Mouse (Mus musculus) spleen, embryonic (tissue): Measurements from ENCODE around the gene Smyd3.

Experiments used
- CTCF ChIA-PET: fragments of 350-600 bp; sonication (Branson Sonifier 250); formaldehyde crosslinking; loops from one replicate; lab custom pipeline; 2022; lab: Charles Lee

The Smyd3 gene

DNA sequence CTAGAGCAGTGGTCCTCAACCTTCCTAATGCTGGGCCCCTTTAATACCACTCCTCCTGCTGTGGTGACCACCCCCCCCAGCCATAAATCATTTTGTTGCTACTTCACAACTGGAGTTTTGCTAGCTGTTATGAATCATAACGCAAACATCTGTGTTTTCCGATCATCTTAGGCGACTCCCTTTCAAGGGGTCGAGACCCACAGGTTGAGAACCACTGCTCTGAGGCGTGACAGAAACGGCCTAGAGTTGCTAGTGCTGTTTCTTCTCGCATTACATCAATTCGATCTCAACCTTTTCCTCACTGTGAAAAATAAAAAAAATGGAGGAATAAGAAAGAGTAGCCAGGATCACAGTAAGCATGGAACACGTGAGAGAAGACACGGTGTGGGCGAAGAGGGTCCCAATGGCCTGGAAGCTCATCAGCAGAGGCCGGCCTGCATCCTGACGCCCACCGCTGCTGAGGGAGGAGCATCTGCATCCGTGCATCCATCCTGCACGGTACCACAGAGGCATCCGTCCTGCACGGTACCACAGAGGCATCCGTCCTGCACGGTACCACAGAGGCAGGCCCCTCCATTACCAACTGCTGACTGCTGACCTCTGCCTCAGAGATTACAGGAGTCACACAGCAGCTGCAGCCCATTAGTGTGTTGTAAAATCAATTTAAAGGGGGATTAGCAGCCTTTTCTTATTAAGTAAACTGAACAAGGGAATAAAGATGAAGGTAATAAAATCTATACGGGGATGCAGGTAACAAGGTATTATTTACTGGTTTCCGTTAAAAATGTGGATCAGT lies 56.6 kb downstream of the Smyd3 start:
- CTCF ChIA-PET: no interaction called here

DNA sequence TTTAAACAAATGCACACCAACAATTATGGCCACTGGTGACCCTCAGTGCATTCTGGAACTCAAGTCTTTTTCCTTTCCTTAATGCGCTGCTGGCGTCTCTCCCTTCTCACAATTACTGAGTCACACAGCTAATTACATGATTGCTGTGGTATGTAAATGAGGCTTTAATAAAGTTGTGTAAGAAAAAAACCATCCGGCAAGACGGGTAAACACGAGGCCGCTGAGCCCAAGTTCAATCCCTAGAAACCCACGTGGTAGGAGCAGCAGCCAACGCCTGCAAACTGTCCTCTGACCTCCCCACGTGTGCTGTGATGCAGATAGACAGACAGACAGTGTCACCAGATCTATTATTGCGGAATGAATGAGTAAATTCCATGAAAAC lies 58.9 kb downstream of the Smyd3 start:
- CTCF ChIA-PET: no interaction called here

DNA sequence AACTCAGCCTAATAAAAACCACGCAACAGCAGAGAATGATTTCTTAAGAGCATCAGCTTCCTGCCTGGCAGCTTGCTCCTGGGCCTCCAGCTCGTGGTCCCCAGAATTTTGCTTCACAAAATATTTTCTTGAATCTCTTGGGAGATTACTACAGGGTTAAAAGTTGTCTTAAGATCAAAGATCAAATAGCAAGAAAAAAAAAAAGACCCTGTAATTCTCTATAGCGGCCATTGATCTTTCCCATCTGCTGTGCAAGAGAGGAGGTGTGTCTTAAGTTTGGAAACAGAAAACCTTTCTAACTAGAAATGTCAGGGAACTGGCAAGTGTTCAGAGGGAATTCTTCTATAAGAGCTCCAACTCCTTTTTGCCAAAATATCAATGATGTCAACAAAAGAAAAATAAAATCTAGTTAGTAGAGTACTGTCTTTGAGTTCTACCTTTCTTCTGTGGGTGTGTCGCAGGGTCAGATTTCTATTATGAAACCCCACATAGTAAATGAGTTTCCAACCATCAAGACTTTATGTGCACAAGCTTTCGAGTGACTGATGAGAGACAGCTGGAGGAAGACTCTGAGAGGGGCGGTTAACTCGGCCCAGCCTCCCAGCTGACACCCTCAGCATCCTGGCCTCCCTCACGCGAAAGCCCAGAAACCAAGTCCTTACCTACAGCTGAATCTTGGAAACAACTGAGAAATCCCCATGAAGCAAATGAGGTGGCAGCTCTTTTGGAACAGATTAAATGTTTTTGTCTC lies 59.4 kb downstream of the Smyd3 start:
- CTCF ChIA-PET: no interaction called here

DNA sequence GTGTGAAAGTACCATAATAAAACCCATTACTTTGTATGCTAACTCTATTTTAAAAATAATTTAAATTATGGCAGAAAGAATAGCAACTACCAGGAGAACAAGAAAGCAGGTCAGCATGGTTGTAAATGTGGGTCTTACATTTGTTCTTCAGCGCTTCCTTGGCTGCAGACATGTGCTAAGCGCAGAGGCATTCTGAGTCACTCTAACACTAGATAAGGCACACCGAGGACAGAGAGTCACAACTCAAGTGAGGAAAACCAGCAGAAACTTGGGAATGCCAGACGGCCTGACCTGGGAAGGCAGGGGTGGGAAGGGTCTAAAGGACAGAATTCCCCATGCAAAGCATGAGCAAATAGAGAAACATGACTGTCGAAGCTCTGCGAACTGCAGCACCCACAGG lies 63.2 kb downstream of the Smyd3 start:
- CTCF ChIA-PET: no interaction called here

DNA sequence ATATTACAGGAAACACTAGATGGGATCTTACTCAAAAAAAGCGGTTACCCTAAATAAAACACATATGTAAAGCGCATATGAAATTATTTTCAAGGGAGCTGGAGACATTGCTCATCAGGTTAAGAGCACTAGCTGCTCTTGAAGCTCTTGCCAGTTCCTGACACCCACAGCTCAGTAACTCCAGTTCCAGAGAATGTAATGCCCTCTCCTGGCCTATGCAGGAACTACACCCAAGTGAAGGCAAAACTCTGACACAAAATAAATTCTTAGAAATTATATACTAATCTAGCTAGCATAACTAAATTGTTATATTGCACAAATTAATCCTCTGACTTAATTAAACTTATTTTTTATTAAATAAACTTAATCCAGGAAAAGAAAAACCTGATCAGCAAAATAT lies 66.6 kb downstream of the Smyd3 start:
- CTCF ChIA-PET: no interaction called here

DNA sequence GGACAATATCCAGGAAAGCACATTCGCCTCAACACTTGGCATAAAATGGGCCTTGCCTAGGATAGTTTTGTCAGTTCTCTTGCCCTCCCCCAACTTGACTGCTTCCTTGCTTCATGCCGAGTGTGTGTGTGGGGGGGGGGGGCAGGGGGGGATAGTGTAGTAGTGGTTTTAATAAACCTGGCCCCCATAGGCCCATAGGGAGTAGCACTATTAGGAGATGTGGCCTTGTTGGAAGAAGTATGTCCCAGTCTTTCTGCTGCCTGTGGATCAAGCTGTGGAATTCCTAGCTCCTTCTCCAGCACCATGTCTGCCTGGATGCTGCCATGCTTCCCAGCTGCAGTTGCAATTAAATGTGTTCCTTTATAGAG lies 71.0 kb downstream of the Smyd3 start:
- CTCF ChIA-PET: no interaction called here

DNA sequence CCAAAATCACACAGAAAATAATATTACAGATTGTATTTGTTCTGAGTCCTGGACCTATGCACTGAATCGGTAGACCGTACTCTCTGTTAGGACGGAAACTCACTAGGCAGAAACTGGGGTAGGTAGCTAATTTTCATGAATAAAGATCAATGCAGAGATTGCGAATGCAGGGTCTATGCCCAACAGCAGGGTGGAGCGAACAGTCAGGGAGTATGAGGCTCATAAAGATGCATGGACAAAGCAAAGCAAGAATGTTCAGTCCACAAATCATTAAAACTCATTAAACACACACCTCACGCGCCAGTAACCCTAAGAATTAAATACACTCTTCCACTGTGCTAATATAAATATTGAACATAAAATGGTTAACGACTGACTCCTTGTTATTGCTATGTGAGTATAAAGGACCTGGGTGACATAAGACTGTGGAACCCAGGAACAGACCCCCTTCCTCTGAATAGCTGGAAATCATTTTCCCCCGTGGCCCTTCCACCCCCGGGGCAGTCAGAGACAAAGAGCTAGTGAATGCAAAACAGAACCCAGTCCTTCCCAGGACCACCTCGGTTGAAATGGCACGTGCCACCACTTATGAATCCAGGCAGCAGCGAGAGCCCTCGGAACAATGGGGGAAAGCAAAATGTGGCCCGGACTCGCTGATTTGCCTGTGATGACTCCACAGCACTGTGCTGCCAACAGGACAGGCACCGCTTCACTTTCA lies 71.6 kb downstream of the Smyd3 start:
- CTCF ChIA-PET: no interaction called here

DNA sequence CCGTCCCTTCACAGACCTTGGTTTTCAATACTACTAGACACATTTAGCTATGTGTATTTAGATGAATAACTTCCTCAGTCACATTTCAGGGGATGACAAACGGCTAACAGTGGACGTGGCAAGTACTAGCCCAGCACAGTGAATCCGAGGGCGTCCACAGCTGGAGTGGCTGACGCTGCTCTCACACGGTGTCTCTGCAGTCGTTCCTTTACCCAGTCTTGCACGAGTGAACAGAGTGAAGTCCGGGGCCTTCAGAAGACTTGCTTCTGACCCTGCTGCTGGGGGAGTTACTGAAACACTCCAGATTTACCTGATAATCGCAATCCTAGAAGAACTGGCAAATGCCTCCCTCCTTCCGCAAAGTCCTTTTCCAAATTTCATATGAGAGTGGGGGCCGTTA lies 74.0 kb downstream of the Smyd3 start:
- CTCF ChIA-PET: no interaction called here

DNA sequence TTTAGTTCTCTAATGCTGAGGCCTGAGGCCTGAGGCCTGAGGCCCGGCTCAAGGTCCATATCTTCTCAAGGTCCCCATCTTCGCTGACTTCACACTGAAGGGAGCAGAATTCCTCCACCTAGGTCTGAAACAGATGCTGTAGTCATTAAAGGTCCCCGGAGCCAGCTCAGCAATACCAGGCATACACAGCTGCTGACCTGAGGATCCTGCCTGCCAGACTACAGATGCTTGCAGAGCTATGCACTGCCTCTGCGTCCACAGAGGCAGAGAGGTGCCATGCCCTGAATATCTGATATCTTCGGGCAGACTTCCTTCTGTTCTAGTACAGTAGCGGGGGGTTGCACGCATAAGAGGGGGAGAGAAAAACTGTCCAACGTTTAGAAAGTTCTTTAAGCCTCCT lies 74.4 kb downstream of the Smyd3 start:
- CTCF ChIA-PET: no interaction called here

DNA sequence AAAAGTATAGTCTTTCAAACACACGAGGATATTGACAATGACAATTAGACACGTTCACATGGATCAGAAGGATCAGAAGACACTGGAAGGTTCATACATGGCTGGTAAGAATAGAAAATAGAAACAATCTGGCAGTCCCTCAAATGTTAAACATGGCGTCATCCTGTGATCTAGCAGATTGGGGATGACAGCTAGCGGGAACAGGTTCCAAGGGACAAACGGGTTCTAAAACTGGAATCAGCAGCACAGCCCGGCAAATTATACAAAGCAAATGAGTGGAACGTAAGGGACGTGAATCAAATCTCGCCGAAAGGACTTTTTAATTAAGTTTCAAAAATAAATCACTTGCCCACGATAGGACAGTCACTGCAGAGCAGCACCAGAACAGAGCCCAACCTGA lies 81.2 kb downstream of the Smyd3 start:
- CTCF ChIA-PET: no interaction called here

DNA sequence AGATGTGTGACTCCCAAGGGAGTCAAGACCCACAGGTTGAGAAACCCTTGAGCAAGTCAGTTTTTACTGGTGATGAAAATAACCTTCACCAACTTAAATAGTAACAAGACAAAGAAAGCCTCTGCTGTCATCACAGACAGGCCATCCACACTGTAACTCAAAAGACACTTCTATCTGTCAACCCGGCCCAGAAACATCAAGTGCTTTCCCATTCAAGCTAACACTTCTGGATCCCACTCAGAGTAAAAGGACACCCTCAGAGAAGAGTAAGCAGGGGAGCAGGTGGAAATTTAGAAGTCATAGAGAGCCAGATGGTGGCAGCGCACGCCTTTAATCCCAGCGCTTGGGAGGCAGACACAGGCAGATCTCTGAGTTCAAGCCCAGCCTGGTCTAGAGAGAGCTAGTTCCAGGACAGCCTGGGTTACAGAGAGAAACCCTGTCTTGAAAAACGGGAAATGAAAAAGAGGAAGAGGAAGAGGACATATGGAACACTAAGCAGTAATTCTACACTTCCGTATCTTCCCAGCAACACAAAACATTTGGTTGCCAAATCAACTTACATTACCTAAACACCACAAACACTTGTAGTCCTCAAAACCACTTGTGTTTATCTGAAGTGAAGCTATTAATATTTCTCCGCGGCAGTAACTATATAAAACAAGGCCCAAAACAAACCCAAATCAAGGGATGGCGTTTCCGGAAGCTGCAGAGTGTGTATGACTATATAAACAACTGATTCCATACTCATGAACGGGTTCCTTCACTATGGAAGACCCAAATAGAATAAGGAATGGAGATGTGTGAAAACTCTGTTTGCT lies 83.2 kb downstream of the Smyd3 start:
- CTCF ChIA-PET: no interaction called here

DNA sequence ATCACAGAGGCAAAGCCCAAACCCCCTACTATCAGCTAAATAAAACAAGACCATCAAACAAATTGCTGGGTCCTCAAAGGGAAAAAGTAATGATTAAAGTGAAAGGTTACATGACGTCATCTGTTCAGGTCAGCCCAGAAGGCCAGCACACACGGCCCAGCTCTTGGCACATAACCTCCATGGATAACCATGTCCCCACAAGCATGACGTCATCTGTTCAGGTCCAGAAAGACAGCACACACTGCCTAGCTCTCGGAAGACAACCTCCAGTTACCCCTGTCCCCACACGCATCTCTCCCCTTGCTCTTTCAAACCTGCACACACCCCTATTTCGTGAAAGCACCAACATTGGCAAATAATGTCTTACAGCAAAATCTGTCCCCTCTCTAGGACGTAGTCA lies 84.0 kb downstream of the Smyd3 start:
- CTCF ChIA-PET: no interaction called here

DNA sequence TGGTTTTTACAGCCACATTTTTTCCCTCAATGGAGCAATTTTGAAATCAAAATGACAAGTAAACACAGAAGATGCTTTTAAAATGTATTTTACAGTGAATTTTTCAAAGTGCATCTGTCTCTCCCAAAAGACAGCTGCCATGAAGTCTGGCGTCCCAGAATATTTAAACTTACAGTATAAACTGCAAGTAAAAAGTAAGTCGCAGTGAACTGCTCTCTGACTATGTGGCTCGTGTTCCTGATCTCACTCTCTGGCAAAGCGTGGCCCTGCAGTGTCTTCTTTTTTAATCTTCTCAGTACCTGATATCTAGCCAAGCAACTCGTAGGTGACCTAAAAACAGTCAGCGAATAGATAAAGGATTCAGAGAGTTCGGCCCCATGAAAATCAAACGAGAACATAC lies 84.5 kb downstream of the Smyd3 start:
- CTCF ChIA-PET: no interaction called here

DNA sequence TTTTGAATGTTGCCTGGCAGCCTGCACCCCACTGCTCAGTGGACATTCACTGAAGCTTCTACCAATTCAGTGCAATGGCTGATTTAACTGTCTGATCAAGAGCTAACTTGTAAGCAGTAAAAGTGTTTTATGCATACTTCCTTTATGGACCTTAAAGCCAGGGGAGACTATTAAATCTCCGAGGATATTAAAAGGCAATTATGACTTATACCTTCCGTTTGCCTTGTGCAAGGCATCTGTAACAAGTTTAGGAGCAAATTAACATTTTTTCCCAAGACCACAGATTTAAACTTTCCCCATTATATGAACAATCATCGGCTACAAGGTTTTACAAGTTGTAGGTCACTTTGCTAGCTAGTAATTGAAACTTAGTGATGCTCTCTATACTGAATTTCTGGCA lies 87.8 kb downstream of the Smyd3 start:
- CTCF ChIA-PET: no interaction called here

DNA sequence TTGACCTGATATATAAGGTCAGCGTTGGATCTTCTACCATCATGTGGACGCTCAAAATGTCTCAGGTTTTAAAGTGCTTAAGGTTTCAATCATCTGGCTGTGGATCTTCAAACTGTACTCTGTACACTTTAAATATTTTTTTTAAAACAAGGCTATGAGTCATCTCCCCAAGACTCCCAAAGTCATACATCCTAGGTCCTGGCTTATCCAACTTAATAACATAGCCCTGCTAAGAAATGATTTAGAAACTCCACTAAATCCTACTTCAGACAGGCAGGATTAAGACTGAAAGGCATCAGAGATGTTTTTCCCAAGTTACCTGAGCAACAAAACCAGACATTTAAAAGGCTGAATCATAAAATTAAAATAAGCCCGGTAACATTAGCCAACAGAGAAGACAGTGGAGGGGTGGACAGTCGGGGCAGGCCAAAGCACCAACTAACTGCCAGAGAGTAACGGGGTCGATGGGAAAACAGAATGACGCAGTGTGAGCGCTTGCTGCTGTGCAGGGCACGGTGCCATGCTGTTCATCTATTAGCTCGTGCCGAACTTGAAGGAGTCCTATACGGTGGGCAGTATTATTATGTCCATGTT lies 92.9 kb downstream of the Smyd3 start:
- CTCF ChIA-PET: no interaction called here

DNA sequence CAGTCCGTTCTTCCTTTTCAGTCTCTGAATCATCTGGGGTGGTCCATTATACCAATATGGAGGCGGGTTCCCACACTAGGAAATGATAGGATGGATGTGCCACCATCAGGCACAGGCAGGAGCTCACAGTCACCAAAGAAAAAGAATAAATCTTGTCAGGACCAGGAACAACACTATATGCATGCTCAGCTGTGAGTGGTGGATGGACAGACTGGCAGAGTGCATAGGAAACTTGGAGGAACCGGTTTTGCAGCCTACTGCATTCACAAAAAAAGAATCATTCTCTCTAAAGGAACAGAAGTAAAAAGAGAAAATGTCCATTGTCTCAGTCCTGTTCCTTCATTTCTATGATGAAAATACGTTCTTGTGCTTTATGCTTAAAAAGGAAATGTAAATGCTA lies 98.8 kb downstream of the Smyd3 start:
- CTCF ChIA-PET: no interaction called here

DNA sequence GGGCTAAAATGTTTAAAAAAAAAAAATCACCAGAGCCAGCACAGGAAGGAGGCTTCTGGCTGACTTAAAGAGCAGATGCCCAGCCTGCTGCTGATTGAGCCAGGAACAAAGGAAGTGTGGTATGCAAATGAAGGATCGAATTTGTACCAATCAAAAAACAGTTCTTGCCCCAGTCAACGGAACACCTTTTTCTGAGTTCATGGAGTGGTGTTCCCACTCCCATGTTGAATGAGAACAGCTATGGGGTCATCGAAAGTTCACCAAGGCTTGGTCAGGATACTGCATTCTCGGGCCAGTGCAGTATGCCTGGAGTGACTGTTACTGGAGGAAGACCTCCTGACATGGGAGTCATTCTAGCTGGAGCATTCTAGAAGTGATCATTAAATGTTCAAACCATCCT lies 109.8 kb downstream of the Smyd3 start:
- CTCF ChIA-PET: no interaction called here

DNA sequence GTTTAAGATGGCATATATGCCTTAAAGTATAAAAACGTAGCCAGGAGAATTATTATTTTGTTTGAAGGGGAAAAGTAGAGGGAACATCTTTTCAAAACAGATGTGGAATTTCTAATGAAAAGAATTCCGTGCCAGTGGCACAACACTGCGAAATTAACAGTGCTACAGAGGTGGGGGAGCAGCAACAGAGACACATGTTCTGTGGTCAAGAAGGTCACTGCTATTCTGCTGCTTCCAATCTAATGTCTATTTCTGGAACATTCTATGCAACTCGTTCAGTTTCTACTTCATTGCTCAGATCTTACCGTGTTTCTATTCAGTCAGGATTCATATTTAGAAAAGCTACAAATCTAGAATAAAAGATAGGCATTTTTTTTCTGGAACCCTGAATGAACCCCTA lies 117.0 kb downstream of the Smyd3 start:
- CTCF ChIA-PET: no interaction called here

DNA sequence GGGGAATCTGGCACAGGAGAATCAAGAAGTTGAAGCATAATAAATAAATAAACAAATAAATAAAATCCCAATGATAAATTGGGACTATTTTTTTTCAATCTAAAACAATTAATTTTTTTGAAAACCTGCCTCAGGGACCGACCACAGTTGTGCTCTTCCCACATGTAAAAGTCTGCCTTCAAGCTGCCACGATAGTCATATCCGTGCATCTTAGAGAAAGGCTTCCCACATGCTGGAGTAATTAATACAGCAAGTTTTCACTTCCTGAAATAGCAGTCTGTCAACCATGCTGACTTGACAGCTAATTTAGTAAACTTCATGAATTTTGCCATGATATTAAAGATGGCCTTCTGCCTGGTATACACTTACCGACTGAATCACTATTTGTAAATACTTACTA lies 119.2 kb downstream of the Smyd3 start:
- CTCF ChIA-PET: no interaction called here

DNA sequence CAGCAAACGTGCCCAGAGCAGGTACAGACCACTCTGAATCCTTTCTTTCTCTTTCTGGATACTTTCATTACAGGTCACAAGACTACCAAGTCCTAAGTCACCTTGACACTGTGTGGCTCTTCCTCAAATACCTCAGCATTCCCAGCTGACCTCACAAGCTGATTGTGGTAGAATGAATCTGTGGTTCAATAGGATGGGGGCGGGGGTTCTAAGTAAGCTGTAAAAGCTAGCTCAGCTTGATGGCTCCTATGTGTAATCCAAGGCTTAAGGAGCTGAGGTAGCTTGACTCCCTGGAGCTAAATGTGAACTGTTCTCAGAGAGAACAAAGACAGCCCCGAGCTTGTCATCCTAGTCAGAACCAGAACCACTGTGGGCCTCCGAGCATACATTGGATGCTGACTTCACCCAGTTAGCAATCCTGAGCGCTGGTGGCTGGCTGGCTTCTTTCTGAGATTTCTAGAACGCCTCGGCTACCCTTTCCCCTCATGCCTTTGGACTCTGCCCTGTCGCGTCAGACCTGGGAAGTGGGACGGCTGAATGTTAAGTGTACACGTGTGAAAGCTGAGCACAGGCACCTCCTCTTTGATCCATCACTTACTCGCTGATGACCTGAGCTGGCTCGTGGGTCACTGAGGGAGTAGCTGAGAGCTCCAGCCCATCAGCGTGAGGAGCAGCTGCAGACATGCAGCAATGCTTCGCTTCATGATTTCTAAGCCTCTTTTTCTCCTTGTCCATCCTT lies 131.4 kb downstream of the Smyd3 start:
- CTCF ChIA-PET: no interaction called here

DNA sequence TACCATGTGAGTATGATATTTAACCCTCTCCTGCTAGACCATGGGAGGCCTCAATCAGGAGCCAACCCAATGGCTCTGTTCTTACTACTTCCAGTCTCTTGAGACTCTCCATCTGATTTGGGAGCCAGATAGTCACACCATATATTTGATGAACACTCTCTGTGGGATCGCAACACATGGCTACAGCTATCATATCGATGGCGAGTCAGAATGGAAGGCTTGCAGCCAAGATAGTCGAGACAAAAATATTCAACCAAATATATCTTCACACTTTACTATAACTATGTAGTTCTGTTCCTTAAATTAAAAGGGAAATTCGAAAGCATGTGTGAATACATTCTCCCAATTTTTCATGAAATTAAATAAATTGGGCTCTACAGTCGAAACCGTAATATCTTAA lies 132.2 kb downstream of the Smyd3 start:
- CTCF ChIA-PET: no interaction called here
